Mouse (Mus musculus) MEL (cell line): ENCODE data around the gene Fam20b.

ENCODE experiments used
- MYC ChIP-seq: IDR thresholded peaks from 2 replicates; pipeline ENCODE4 v1.6.1; 2011; ENCODE audit warnings: low read depth, mild to moderate bottlenecking, low read length, improper control_type of control experiment, moderate library complexity
- POLR2A ChIP-seq, 2 experiments: IDR thresholded peaks; 2 replicates each; pipeline ENCODE4 v1.6.1; 2011 to 2012; ENCODE audit warnings: low read length in 2 of 2, mild to moderate bottlenecking in 2 of 2, control low read depth in 1 of 2, improper control_type of control experiment in 1 of 2, low read depth in 1 of 2, moderate library complexity in 1 of 2; ENCODE audit not compliant: control insufficient read depth in 1 of 2, insufficient read depth in 1 of 2, poor library complexity in 1 of 2
- POLR2AphosphoS5 ChIP-seq: IDR thresholded peaks from 2 replicates; pipeline ENCODE4 v1.6.1; 2012; ENCODE audit warnings: low read depth, borderline replicate concordance, mild to moderate bottlenecking, inconsistent platforms, low read length, moderate library complexity, mixed read lengths
- USF2 ChIP-seq, 2 experiments: IDR thresholded peaks; 2 replicates each; pipeline ENCODE4 v1.6.1; 2011 to 2012; ENCODE audit warnings: improper control_type of control experiment in 2 of 2, low read length in 2 of 2, borderline replicate concordance in 1 of 2, inconsistent platforms in 1 of 2, low read depth in 1 of 2, mild to moderate bottlenecking in 1 of 2; ENCODE audit not compliant: insufficient read depth in 1 of 2

GRCm38 (mm10) chr1:156705696-156706285, 13.1 kb downstream of the Fam20b start:
- TF ChIP-seq POLR2AphosphoS5 (no peak), POLR2A (IDR thresholded peaks at IDR 0.05; ENCODE audit: control insufficient read depth in 1 of 2, insufficient read depth in 1 of 2, low read depth in 1 of 2, low read length in 2 of 2, poor library complexity in 1 of 2) (no peak), USF2 (IDR thresholded peaks at IDR 0.05; ENCODE audit: borderline replicate concordance in 1 of 2, insufficient read depth in 1 of 2, low read depth in 1 of 2, low read length in 2 of 2) (no peak), MYC (no peak)
